10 mouse cellular contexts compared by ENCODE assay signal in the genomic region with DNA sequence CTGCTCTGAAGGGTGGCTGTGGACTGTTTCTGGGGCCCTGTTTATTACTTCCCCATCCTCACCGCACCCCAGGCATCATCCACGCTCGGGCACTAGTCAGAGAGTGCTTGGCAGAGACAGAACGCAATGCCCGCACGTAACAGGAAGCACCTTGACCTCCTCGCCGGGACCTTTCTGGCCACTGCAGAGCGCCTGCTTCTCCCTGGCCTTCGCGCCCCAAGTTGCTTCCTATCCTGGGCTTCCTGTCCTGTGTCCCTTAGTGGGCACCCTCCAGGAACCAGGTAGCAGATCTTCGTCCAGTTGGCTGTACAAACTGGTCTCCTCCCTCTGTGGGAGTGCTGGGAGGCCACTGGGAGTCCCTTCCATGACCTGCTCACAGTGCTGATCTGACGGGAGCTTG. TPM values are rescaled to one million over a fixed set of nuclear protein-coding genes. Genes with fewer than 3 reads are reported as not detected.
DNase-seq lines count a peak whose midpoint lies in the region; ATAC-seq and TF ChIP-seq lines count a peak whose summit lies in the region.
"Had no signal": no experiment of that assay in that cellular context is flagged by ENCODE, and none has a peak within 500 bp of the region (broad histone marks: within the 10 kb centered on the region; RNA-seq: fewer than 3 reads in every experiment).

No protein-coding gene starts in this region.

- no peaks in the 10 kb centered on the region for H3K36me3 ChIP-seq in forebrain, embryonic 13.5 days (ENCODE audit: poor library complexity, severe bottlenecking)
- H3K36me3 ChIP-seq in forebrain, embryonic 15.5 days = no peaks in the 10 kb centered on the region
- H3K36me3 ChIP-seq in midbrain, embryonic 15.5 days (replicated peaks) = no peaks in the 10 kb centered on the region; the same call in 1 of the 2 replicates
- H3K36me3 ChIP-seq in midbrain, embryonic 14.5 days (ENCODE audit: control insufficient read depth, insufficient read depth, low read length) = peaks cover 8% of the 10 kb centered on the region; the same call in 1 of the 2 replicates
- no peaks in the 10 kb centered on the region for H3K36me3 ChIP-seq in limb, embryonic 11.5 days (ENCODE audit: control insufficient read depth, insufficient read depth, low read length)
- no peaks in the 10 kb centered on the region for H3K36me3 ChIP-seq in stomach, postnatal 0 days (ENCODE audit: control insufficient read depth, insufficient read depth, low read length)

- no peak for TF ChIP-seq CTCF in stomach, postnatal 0 days (IDR thresholded peaks at IDR 0.05; ENCODE audit: low read depth)

- no peak for DNase-seq in midbrain, embryonic 14.5 days
- no peak for DNase-seq in limb, embryonic 11.5 days (ENCODE audit: low spot score)
- no peak for DNase-seq in stomach, postnatal 0 days (ENCODE audit: low spot score)
- no peak for DNase-seq in layer of hippocampus, adult 18-20 months (ENCODE audit: low spot score in 2 of 2)
- no peak for DNase-seq in spleen, adult 12 weeks (ENCODE audit: low spot score)

- 0 out of 2 replicates have a peak overlapping the region, but pooled peaks have one; percentile 13 for H3K9ac ChIP-seq in forebrain, embryonic 13.5 days
- H3K9ac ChIP-seq in forebrain, embryonic 15.5 days (replicated peaks) = no peak overlapping the region
- H3K9ac ChIP-seq in midbrain, embryonic 15.5 days = no peak overlapping the region
- no peak overlapping the region for H3K9ac ChIP-seq in midbrain, embryonic 14.5 days (replicated peaks; ENCODE audit: low read length)
- no peak overlapping the region for H3K9ac ChIP-seq in limb, embryonic 11.5 days (ENCODE audit: low read length)
- H3K9ac ChIP-seq in stomach, postnatal 0 days (ENCODE audit: low read length) = no peak overlapping the region

- no peak overlapping the region for H3K4me3 ChIP-seq in forebrain, embryonic 13.5 days
- no peak overlapping the region; the same call in 1 of the 2 replicates for H3K4me3 ChIP-seq in forebrain, embryonic 15.5 days
- no peak overlapping the region for H3K4me3 ChIP-seq in midbrain, embryonic 15.5 days
- H3K4me3 ChIP-seq in midbrain, embryonic 14.5 days (replicated peaks; ENCODE audit: low read depth, low read length) = no peak overlapping the region
- H3K4me3 ChIP-seq in limb, embryonic 11.5 days (ENCODE audit: low read depth, low read length) = no peak overlapping the region
- H3K4me3 ChIP-seq in stomach, postnatal 0 days (ENCODE audit: low read depth, low read length) = no peak overlapping the region

- H3K27me3 ChIP-seq in forebrain, embryonic 13.5 days = peaks cover 32% of the 10 kb centered on the region
- no peaks in the 10 kb centered on the region for H3K27me3 ChIP-seq in forebrain, embryonic 15.5 days
- H3K27me3 ChIP-seq in midbrain, embryonic 15.5 days (replicated peaks) = no peaks in the 10 kb centered on the region
- H3K27me3 ChIP-seq in midbrain, embryonic 14.5 days (ENCODE audit: control insufficient read depth, insufficient read depth, low read length) = no peaks in the 10 kb centered on the region
- H3K27me3 ChIP-seq in limb, embryonic 11.5 days (ENCODE audit: control insufficient read depth, insufficient read depth, low read length) = peaks cover 22% of the 10 kb centered on the region
- H3K27me3 ChIP-seq in stomach, postnatal 0 days (ENCODE audit: control insufficient read depth, insufficient read depth, low read length) = no peaks in the 10 kb centered on the region

- H3K4me2 ChIP-seq in forebrain, embryonic 13.5 days = peak overlapping the region; percentile 68; the same call in 1 of the 2 replicates
- no peak overlapping the region for H3K4me2 ChIP-seq in forebrain, embryonic 15.5 days (replicated peaks)
- 0 out of 2 replicates have a peak overlapping the region, but pooled peaks have one; percentile 63 for H3K4me2 ChIP-seq in midbrain, embryonic 15.5 days
- no peak overlapping the region for H3K4me2 ChIP-seq in midbrain, embryonic 14.5 days (ENCODE audit: low read length)
- peak overlapping the region; percentile 51; the same call in 1 of the 2 replicates for H3K4me2 ChIP-seq in limb, embryonic 11.5 days (ENCODE audit: low read depth, severe bottlenecking)
- H3K4me2 ChIP-seq in stomach, postnatal 0 days (replicated peaks; ENCODE audit: low read depth) = 0 out of 2 replicates have a peak overlapping the region, but pooled peaks have one; percentile 56

- no peaks in the 10 kb centered on the region for H3K9me3 ChIP-seq in forebrain, embryonic 13.5 days (replicated peaks)
- no peaks in the 10 kb centered on the region for H3K9me3 ChIP-seq in forebrain, embryonic 15.5 days
- H3K9me3 ChIP-seq in midbrain, embryonic 15.5 days = no peaks in the 10 kb centered on the region
- H3K9me3 ChIP-seq in midbrain, embryonic 14.5 days (ENCODE audit: control insufficient read depth, low read length) = no peaks in the 10 kb centered on the region
- H3K9me3 ChIP-seq in limb, embryonic 11.5 days (ENCODE audit: control insufficient read depth, low read length) = no peaks in the 10 kb centered on the region
- H3K9me3 ChIP-seq in stomach, postnatal 0 days (ENCODE audit: control insufficient read depth, low read length) = no peaks in the 10 kb centered on the region

- H3K4me1 ChIP-seq in forebrain, embryonic 13.5 days = peaks cover 56% of the 10 kb centered on the region
- peaks cover 50% of the 10 kb centered on the region for H3K4me1 ChIP-seq in forebrain, embryonic 15.5 days
- peaks cover 56% of the 10 kb centered on the region for H3K4me1 ChIP-seq in midbrain, embryonic 15.5 days
- peaks cover 40% of the 10 kb centered on the region for H3K4me1 ChIP-seq in midbrain, embryonic 14.5 days (ENCODE audit: control insufficient read depth, insufficient read depth, low read length)
- H3K4me1 ChIP-seq in limb, embryonic 11.5 days (ENCODE audit: control insufficient read depth, insufficient read depth, low read length) = peaks cover 25% of the 10 kb centered on the region
- H3K4me1 ChIP-seq in stomach, postnatal 0 days (replicated peaks; ENCODE audit: control insufficient read depth, insufficient read depth) = peaks cover 16% of the 10 kb centered on the region

- WGBS in forebrain, embryonic 13.5 days = 91% methylated on average over 13 of the region's 13 CpGs
- 89% methylated on average over 13 of the region's 13 CpGs for WGBS in forebrain, embryonic 15.5 days
- 90% methylated on average over 13 of the region's 13 CpGs for WGBS in midbrain, embryonic 15.5 days
- WGBS in midbrain, embryonic 14.5 days = 93% methylated on average over 13 of the region's 13 CpGs
- WGBS in limb, embryonic 11.5 days = 92% methylated on average over 13 of the region's 13 CpGs
- 83% methylated on average over 13 of the region's 13 CpGs for WGBS in stomach, postnatal 0 days

- H3K27ac ChIP-seq in forebrain, embryonic 13.5 days = no peak overlapping the region
- H3K27ac ChIP-seq in forebrain, embryonic 15.5 days (replicated peaks) = no peak overlapping the region
- no peak overlapping the region for H3K27ac ChIP-seq in midbrain, embryonic 15.5 days
- H3K27ac ChIP-seq in midbrain, embryonic 14.5 days (replicated peaks; ENCODE audit: low read depth, low read length) = no peak overlapping the region
- H3K27ac ChIP-seq in limb, embryonic 11.5 days (replicated peaks; ENCODE audit: low read depth, low read length) = no peak overlapping the region
- no peak overlapping the region; the same call in 1 of the 2 replicates for H3K27ac ChIP-seq in stomach, postnatal 0 days (replicated peaks)

- ATAC-seq in forebrain, embryonic 13.5 days = no peak
- ATAC-seq in forebrain, embryonic 15.5 days (replicated peaks) = no peak
- ATAC-seq in midbrain, embryonic 15.5 days (replicated peaks) = no peak
- no peak for ATAC-seq in midbrain, embryonic 14.5 days (ENCODE audit: low FRiP score, low TSS enrichment)
- ATAC-seq in limb, embryonic 11.5 days (ENCODE audit: insufficient number of reproducible peaks, low FRiP score, low TSS enrichment, low read depth) = no peak
- no peak for ATAC-seq in stomach, postnatal 0 days (ENCODE audit: low FRiP score, low TSS enrichment)

- TF ChIP-seq EP300 in stomach, postnatal 0 days (optimal IDR thresholded peaks at IDR 0.05) = no peak

RNA-seq across cellular contexts. Expression of a gene that starts 1.4 kb away (rescaled TPM):
- 21.1 and 32.0 TPM in 2 replicates for polyA plus RNA-seq in forebrain, embryonic 13.5 days (2015; fragmentation: Nextera tagmentation; extraction: Ambion mirVana)
- 40.7 and 47.2 TPM in 2 replicates for polyA plus RNA-seq in forebrain, embryonic 15.5 days (2015; fragmentation: Nextera tagmentation; extraction: Ambion mirVana)
- polyA plus RNA-seq in midbrain, embryonic 15.5 days (2015; fragmentation: Nextera tagmentation; extraction: Ambion mirVana) = 97.7 and 102 TPM in 2 replicates
- 72.8 and 89.0 TPM in 2 replicates for polyA plus RNA-seq in midbrain, embryonic 14.5 days (2014; fragmentation: Nextera tagmentation; extraction: Ambion mirVana)
- 4.8 and 5.8 TPM in 2 replicates for polyA plus RNA-seq in limb, embryonic 11.5 days (2014; fragmentation: Nextera tagmentation; extraction: Ambion mirVana)
- polyA plus RNA-seq in stomach, postnatal 0 days (2015; fragmentation: Nextera tagmentation; extraction: Ambion mirVana) = 8.3 and 11.2 TPM in 2 replicates
- 100 to 1,000 TPM; 174 to 181 TPM for total RNA-seq in layer of hippocampus, adult 18-20 months (2021)

RNA-seq across cellular contexts. Expression of a gene that starts 1.4 kb away (rescaled TPM):
- 77.4 and 80.3 TPM in 2 replicates for polyA plus RNA-seq in forebrain, embryonic 13.5 days (2015; fragmentation: Nextera tagmentation; extraction: Ambion mirVana)
- 82.1 and 83.2 TPM in 2 replicates for polyA plus RNA-seq in forebrain, embryonic 15.5 days (2015; fragmentation: Nextera tagmentation; extraction: Ambion mirVana)
- 92.3 and 92.9 TPM in 2 replicates for polyA plus RNA-seq in midbrain, embryonic 15.5 days (2015; fragmentation: Nextera tagmentation; extraction: Ambion mirVana)
- polyA plus RNA-seq in midbrain, embryonic 14.5 days (2014; fragmentation: Nextera tagmentation; extraction: Ambion mirVana) = 83.4 and 87.0 TPM in 2 replicates
- polyA plus RNA-seq in limb, embryonic 11.5 days (2014; fragmentation: Nextera tagmentation; extraction: Ambion mirVana) = 77.5 and 81.6 TPM in 2 replicates
- 129 and 134 TPM in 2 replicates for polyA plus RNA-seq in stomach, postnatal 0 days (2015; fragmentation: Nextera tagmentation; extraction: Ambion mirVana)
- 10 to 100 TPM; 36.2 to 38.7 TPM for total RNA-seq in layer of hippocampus, adult 18-20 months (2021)

RNA-seq across cellular contexts. Expression of a gene that starts 17.0 kb away (rescaled TPM):
- not detected in 2 replicates for polyA plus RNA-seq in forebrain, embryonic 13.5 days (2015; fragmentation: Nextera tagmentation; extraction: Ambion mirVana)
- not detected in 2 replicates for polyA plus RNA-seq in forebrain, embryonic 15.5 days (2015; fragmentation: Nextera tagmentation; extraction: Ambion mirVana)
- 0.22 TPM in 1 of 2 replicates, not detected in the other for polyA plus RNA-seq in midbrain, embryonic 15.5 days (2015; fragmentation: Nextera tagmentation; extraction: Ambion mirVana)
- polyA plus RNA-seq in midbrain, embryonic 14.5 days (2014; fragmentation: Nextera tagmentation; extraction: Ambion mirVana) = not detected in 2 replicates
- not detected in 2 replicates for polyA plus RNA-seq in limb, embryonic 11.5 days (2014; fragmentation: Nextera tagmentation; extraction: Ambion mirVana)
- polyA plus RNA-seq in stomach, postnatal 0 days (2015; fragmentation: Nextera tagmentation; extraction: Ambion mirVana) = not detected in 2 replicates
- total RNA-seq in layer of hippocampus, adult 18-20 months (2021) = not detected
- total RNA-seq: heart, adult 2 months had no signal
- polyA plus RNA-seq: heart, adult 2 months; stomach, embryonic 14.5 days had no signal

RNA-seq across cellular contexts. Expression of a gene that starts 27.2 kb away (rescaled TPM):
- polyA plus RNA-seq in forebrain, embryonic 13.5 days (2015; fragmentation: Nextera tagmentation; extraction: Ambion mirVana) = 73.7 and 75.9 TPM in 2 replicates
- polyA plus RNA-seq in forebrain, embryonic 15.5 days (2015; fragmentation: Nextera tagmentation; extraction: Ambion mirVana) = 90.1 and 92.5 TPM in 2 replicates
- 99.5 and 101 TPM in 2 replicates for polyA plus RNA-seq in midbrain, embryonic 15.5 days (2015; fragmentation: Nextera tagmentation; extraction: Ambion mirVana)
- polyA plus RNA-seq in midbrain, embryonic 14.5 days (2014; fragmentation: Nextera tagmentation; extraction: Ambion mirVana) = 84.3 and 98.0 TPM in 2 replicates
- polyA plus RNA-seq in limb, embryonic 11.5 days (2014; fragmentation: Nextera tagmentation; extraction: Ambion mirVana) = 91.2 and 93.7 TPM in 2 replicates
- polyA plus RNA-seq in stomach, postnatal 0 days (2015; fragmentation: Nextera tagmentation; extraction: Ambion mirVana) = 47.0 and 48.0 TPM in 2 replicates
- total RNA-seq in layer of hippocampus, adult 18-20 months (2021) = 100 to 1,000 TPM; 121 to 140 TPM

RNA-seq across cellular contexts. Expression of a gene that starts 39.1 kb away (rescaled TPM):
- not detected in 2 replicates for polyA plus RNA-seq in forebrain, embryonic 13.5 days (2015; fragmentation: Nextera tagmentation; extraction: Ambion mirVana)
- not detected in 2 replicates for polyA plus RNA-seq in forebrain, embryonic 15.5 days (2015; fragmentation: Nextera tagmentation; extraction: Ambion mirVana)
- not detected in 2 replicates for polyA plus RNA-seq in midbrain, embryonic 15.5 days (2015; fragmentation: Nextera tagmentation; extraction: Ambion mirVana)
- polyA plus RNA-seq in midbrain, embryonic 14.5 days (2014; fragmentation: Nextera tagmentation; extraction: Ambion mirVana) = not detected in 2 replicates
- 0.23 TPM in 1 of 2 replicates, not detected in the other for polyA plus RNA-seq in limb, embryonic 11.5 days (2014; fragmentation: Nextera tagmentation; extraction: Ambion mirVana)
- 7.1 and 9.7 TPM in 2 replicates for polyA plus RNA-seq in stomach, postnatal 0 days (2015; fragmentation: Nextera tagmentation; extraction: Ambion mirVana)
- total RNA-seq in layer of hippocampus, adult 18-20 months (2021) = not detected
- total RNA-seq: heart, adult 2 months had no signal
- polyA plus RNA-seq: stomach, embryonic 14.5 days had no signal

Comparison
In these comparisons a context has a peak if more than half of its experiments do, and no peak if none do; other contexts are left out.
1. H3K4me2 ChIP-seq: peak in forebrain, embryonic 13.5 days (single experiment), midbrain, embryonic 15.5 days (single experiment), limb, embryonic 11.5 days (single experiment) and stomach, postnatal 0 days (single experiment); none in forebrain, embryonic 15.5 days (single experiment) and midbrain, embryonic 14.5 days (single experiment).